Mouse (Mus musculus) liver, embryonic 14 days (tissue): ENCODE results near the gene Slc31a1. TPM values are rescaled to one million over a fixed set of nuclear protein-coding genes. Genes with fewer than 3 reads are reported as not detected.

ENCODE experiments used
- polyA plus RNA-seq: library from polyadenylated mRNA; depleted of rRNA; stranded (reverse); fragments of >200 nt; gene quantifications from 2 replicates; pipeline ENCODE4 v1.2.3, GENCODE M21; 2012; rRNA removed

Gene Slc31a1
- polyA plus RNA-seq, result 22.1 and 26.2 TPM in 2 replicates

GRCm38 (mm10) chr4:62360088-62360804 is at the start of gene Slc31a1, which contains the start of gene Fkbp15:
Slc31a1 (plus strand) TSS chr4:62360727.
Fkbp15 (minus strand) TSS chr4:62360548.

GRCm38 (mm10) chr4:62408601-62409282 is 48.2 kb downstream of the Slc31a1 start, which contains the start of the genes Cdc26 and Prpf4:
Cdc26 (minus strand) TSS chr4:62408642.
Prpf4 (plus strand) TSS chr4:62408797.

GRCm38 (mm10) chr4:62435081-62435480 is 74.6 kb downstream of the Slc31a1 start, which contains the start of gene Rnf183:
Rnf183 (minus strand) TSS chr4:62435252.

Other genes starting within 250 kb of the Slc31a1 start
- gene Mup21, start 209.9 kb upstream of the Slc31a1 start, polyA plus RNA-seq, result not detected in 2 replicates
- 0.27 and 0.30 TPM in 2 replicates for gene Zfp37, start 129.7 kb upstream of the Slc31a1 start, polyA plus RNA-seq
- gene Slc31a2, start 98.2 kb upstream of the Slc31a1 start, polyA plus RNA-seq, result 3.6 and 4.4 TPM in 2 replicates
- 9.3 and 10.7 TPM in 2 replicates for gene Fkbp15, start 179 bp upstream of the Slc31a1 start, polyA plus RNA-seq
- 46.4 and 53.1 TPM in 2 replicates for gene Cdc26, start 47.9 kb downstream of the Slc31a1 start, polyA plus RNA-seq
- 8.8 and 10.0 TPM in 2 replicates for gene Prpf4, start 48.1 kb downstream of the Slc31a1 start, polyA plus RNA-seq
- not detected in 2 replicates for gene Rnf183, start 74.5 kb downstream of the Slc31a1 start, polyA plus RNA-seq
- gene Wdr31, start 110.2 kb downstream of the Slc31a1 start, polyA plus RNA-seq, result 0.58 and 0.66 TPM in 2 replicates
- 0.14 and 0.19 TPM in 2 replicates for gene Bspry, start 119.3 kb downstream of the Slc31a1 start, polyA plus RNA-seq
- 3.2 and 3.4 TPM in 2 replicates for gene Hdhd3, start 142.7 kb downstream of the Slc31a1 start, polyA plus RNA-seq
- gene Alad, start 159.2 kb downstream of the Slc31a1 start, polyA plus RNA-seq, result 237 and 291 TPM in 2 replicates
- gene Pole3, start 164.3 kb downstream of the Slc31a1 start, polyA plus RNA-seq, result 42.3 and 44.3 TPM in 2 replicates
- gene 4933430I17Rik, start 164.6 kb downstream of the Slc31a1 start, polyA plus RNA-seq, result 0.10 and 0.15 TPM in 2 replicates
- gene Rgs3, start 199.1 kb downstream of the Slc31a1 start, polyA plus RNA-seq, result 3.7 and 4.3 TPM in 2 replicates